Mouse (Mus musculus) liver, adult 10 weeks (tissue): ENCODE data around the gene Crisp3. TPM values are rescaled to one million over a fixed set of nuclear protein-coding genes. Genes with fewer than 3 reads are reported as not detected.

Source experiments
- polyA plus RNA-seq: library from polyadenylated mRNA; stranded (reverse); fragments of 350-450 nt; fragmentation: Illumina TruSeq; extraction: RNeasy Lipid Tissue Mini Kit (QIAGEN cat#74804); gene quantifications from one replicate; pipeline ENCODE4 v1.2.3, GENCODE M21; 2014; ENCODE audit warnings: low read depth, low replicate concordance

Gene Crisp3
- polyA plus RNA-seq, result not detected

DNA sequence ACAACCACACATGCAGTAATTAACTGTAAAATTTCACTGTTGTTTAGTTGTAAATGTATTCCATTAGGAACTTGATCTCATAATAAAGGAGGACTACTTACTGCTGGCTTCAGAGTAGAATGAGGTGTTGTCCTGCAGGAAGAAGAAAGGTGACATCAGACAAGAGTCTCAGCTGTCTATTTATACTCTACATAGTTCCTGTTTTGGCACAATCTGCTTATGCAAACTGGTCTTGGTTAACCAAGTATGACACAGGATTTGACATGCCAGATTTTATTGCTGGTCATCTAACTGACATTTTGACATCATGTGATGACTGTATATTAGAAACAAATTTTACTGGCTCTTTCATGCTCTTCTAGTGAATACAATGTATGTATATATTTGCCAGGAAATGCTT lies at the start of gene Crisp3:
Gene Crisp3 (minus strand): TSS at position 154 of the 400 bp plus-strand sequence.

DNA sequence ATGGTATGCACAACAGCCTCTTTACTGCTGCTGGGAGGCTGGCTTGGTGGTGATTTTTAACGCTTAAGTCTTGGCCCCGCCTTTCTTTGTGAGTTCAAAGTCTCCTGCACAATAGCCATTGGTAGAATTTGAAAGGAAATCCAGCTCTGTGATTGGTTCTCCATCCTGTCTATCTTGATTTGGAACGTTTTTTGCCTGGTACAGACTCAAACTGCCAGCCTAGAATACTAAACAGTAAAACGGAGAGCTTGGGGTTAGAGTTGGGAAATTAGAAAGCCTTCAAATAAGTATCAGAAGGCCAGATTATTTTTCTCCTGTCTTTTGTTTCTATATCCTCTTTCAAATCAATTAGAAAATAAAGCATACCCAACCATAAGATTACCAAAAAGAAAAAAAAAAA lies 33.5 kb downstream of the Crisp3 start, which contains the start of gene Pgk2:
Gene Pgk2 (minus strand): TSS at position 101 of the 400 bp plus-strand sequence.

Other genes with a start within 250 kb of the Crisp3 start
- gene AC192777.2, start 146.8 kb downstream of the Crisp3 start, polyA plus RNA-seq, result not detected
- gene Pgk2, start 33.6 kb downstream of the Crisp3 start, polyA plus RNA-seq, result not detected
- not detected for gene Crisp1, start 76.9 kb upstream of the Crisp3 start, polyA plus RNA-seq